Mouse (Mus musculus) intestine, postnatal 0 days (tissue): Measurements from ENCODE around the gene Notch3. TPM values are rescaled to one million over a fixed set of nuclear protein-coding genes. Genes with fewer than 3 reads are reported as not detected.
"Not testable (repeated sequence)": the region's sequence is repeated elsewhere in the genome, so short reads cannot be mapped to it uniquely, and the experiment has no call there.

Source experiments
- ATAC-seq: fragments of 200-750 bp; cut with Nextera tagmentation; 2 replicates; pipeline ENCODE4 v1.8.0; 2017; ENCODE audit warnings: mild to moderate bottlenecking, moderate TSS enrichment, moderate library complexity
- H3K27ac ChIP-seq: fragments of 300-500 bp; sonication (generic); 2 replicates; pipeline ENCODE4 v1.5.1; 2014; ENCODE audit warnings: mild to moderate bottlenecking, low read depth, low read length, moderate library complexity
- H3K27me3 ChIP-seq: fragments of 300-500 bp; sonication (generic); replicated peaks from 2 replicates; pipeline ENCODE4 v1.6.1; 2014; ENCODE audit warnings: low read length, mixed read lengths; ENCODE audit not compliant: control insufficient read depth, insufficient read depth
- H3K36me3 ChIP-seq: fragments of 300-500 bp; sonication (generic); 2 replicates; pipeline ENCODE4 v1.6.1; 2014; ENCODE audit warnings: mild to moderate bottlenecking, moderate library complexity; ENCODE audit not compliant: control insufficient read depth, insufficient read depth
- H3K4me1 ChIP-seq: fragments of 300-500 bp; sonication (generic); replicated peaks from 2 replicates; pipeline ENCODE4 v1.6.1; 2014; ENCODE audit warnings: antibody characterized with exemption, low read length, mixed read lengths; ENCODE audit not compliant: control insufficient read depth, insufficient read depth
- H3K4me2 ChIP-seq: fragments of 300-500 bp; sonication (generic); replicated peaks from 2 replicates; pipeline ENCODE4 v1.6.1; 2014; ENCODE audit warnings: low read depth, mild to moderate bottlenecking, moderate library complexity
- H3K4me3 ChIP-seq: fragments of 300-500 bp; sonication (generic); 2 replicates; pipeline ENCODE4 v1.5.1; 2014; ENCODE audit warnings: low read depth, low read length
- H3K9ac ChIP-seq: fragments of 300-500 bp; sonication (generic); 2 replicates; pipeline ENCODE4 v1.6.1; 2014; ENCODE audit warnings: mild to moderate bottlenecking, low read depth, low read length
- H3K9me3 ChIP-seq: fragments of 300-500 bp; sonication (generic); 2 replicates; pipeline ENCODE4 v1.6.1; 2016; ENCODE audit warnings: mixed run types; ENCODE audit not compliant: control insufficient read depth
- CTCF ChIP-seq: sonication (generic); IDR thresholded peaks from 2 replicates; pipeline ENCODE4 v1.5.1; 2016; ENCODE audit warnings: low read depth, mild to moderate bottlenecking, control low read depth, antibody characterized with exemption, moderate library complexity
- WGBS: fragments of 180-500 bp; shearing (Covaris S2); extraction: QIAGEN DNeasy Blood & Tissue Kit; methylation state at CpG from one replicate; pipeline ENCODE4 v1.1.7; 2014; 5-methylcytosine and 5-hydroxymethylcytosine counted together
- polyA plus RNA-seq: library from polyadenylated mRNA; unstranded; fragments of >200 nt; fragmentation: Nextera tagmentation; extraction: Ambion mirVana; gene quantifications from 2 replicates; pipeline ENCODE4 v1.2.1, GENCODE M21; 2015

The Notch3 gene
- polyA plus RNA-seq, 1 experiment from 2014 or later, result 2.0 TPM

DNA sequence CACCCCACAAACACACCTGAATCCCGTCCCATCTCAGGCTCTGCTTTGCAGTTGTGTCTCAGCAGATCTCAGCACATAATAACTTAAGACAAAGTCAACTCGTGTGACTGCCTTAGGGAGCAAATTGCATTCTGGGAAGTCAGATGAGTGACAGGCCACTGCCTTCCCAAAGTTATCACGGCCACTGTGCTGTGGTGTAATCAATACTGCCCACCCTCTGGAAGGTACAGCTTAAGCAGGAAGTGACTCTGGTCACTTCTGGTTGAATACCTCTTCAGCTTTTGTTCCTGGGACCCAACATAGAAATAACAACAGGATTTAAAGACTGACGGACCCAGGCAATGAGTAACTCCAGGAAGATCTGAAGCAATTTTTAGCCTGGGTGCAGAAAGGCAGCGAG, 58.8 kb downstream of the Notch3 start:
- no peak for ATAC-seq
- Histone ChIP-seq H3K27ac (no peak overlapping the region), H3K4me3 (no peak overlapping the region), H3K36me3 (no peaks in the 10 kb centered on the region), H3K27me3 (no peaks in the 10 kb centered on the region), H3K9me3 (no peaks in the 10 kb centered on the region), H3K4me1 (no peaks in the 10 kb centered on the region), H3K4me2 (no peak overlapping the region), H3K9ac (no peak overlapping the region)
- WGBS, result 57% methylated on average over 5 of the region's 5 CpGs
- TF ChIP-seq CTCF, result no peak

- no peaks in the 10 kb centered on the region for H3K9me3 ChIP-seq
- 67% methylated on average over 2 of the region's 2 CpGs for WGBS
- H3K27ac ChIP-seq, result no peak overlapping the region
- peak; percentile 30 for TF ChIP-seq CTCF
- no peak overlapping the region for H3K9ac ChIP-seq
- no peak overlapping the region for H3K4me2 ChIP-seq
- ATAC-seq, result no peak
- H3K4me3 ChIP-seq, result no peak overlapping the region
- no peaks in the 10 kb centered on the region for H3K27me3 ChIP-seq
- H3K4me1 ChIP-seq, result no peaks in the 10 kb centered on the region
- no peaks in the 10 kb centered on the region for H3K36me3 ChIP-seq
These were observed 60.3 kb downstream of the Notch3 start for GRCm38 (mm10) chr17:32106358-32106757.

- Histone ChIP-seq H3K27ac (no peak overlapping the region), H3K27me3 (0 out of 2 replicates have a peak, but pooled peaks cover 5% of the 10 kb centered on the region), H3K4me2 (no peak overlapping the region), H3K36me3 (no peaks in the 10 kb centered on the region), H3K4me1 (peaks cover 4% of the 10 kb centered on the region), H3K9ac (no peak overlapping the region), H3K9me3 (no peaks in the 10 kb centered on the region), H3K4me3 (no peak overlapping the region)
- no peak for ATAC-seq
- WGBS, result 28% methylated on average over 4 of the region's 4 CpGs
- peak; percentile 76 for TF ChIP-seq CTCF
These were observed 63.6 kb downstream of the Notch3 start for GRCm38 (mm10) chr17:32103054-32103453.

GRCm38 (mm10) chr17:32099943-32100586, 66.6 kb downstream of the Notch3 start:
- H3K27ac ChIP-seq, result peak overlapping the region; percentile 88
- WGBS, result 4% methylated on average over 41 of the region's 44 CpGs

GRCm38 (mm10) chr17:32099574-32099942, 67.1 kb downstream of the Notch3 start:
- H3K4me3 ChIP-seq, result peak overlapping the region; percentile 42
- peak overlapping the region; percentile 88 for H3K27ac ChIP-seq
- ATAC-seq, result no peak
- no peaks in the 10 kb centered on the region for H3K9me3 ChIP-seq
- peak overlapping the region; percentile 85 for H3K4me2 ChIP-seq
- TF ChIP-seq CTCF, result no peak
- 0 out of 2 replicates have a peak, but pooled peaks cover 5% of the 10 kb centered on the region for H3K27me3 ChIP-seq
- H3K4me1 ChIP-seq, result peaks cover 4% of the 10 kb centered on the region
- H3K36me3 ChIP-seq, result no peaks in the 10 kb centered on the region
- 29% methylated on average over 8 of the region's 8 CpGs for WGBS
- peak overlapping the region; percentile 31; the same call in 1 of the 2 replicates for H3K9ac ChIP-seq

More at GRCm38 (mm10) chr17:32099943-32100586, 66.6 kb downstream of the Notch3 start:
- H3K4me1 ChIP-seq, result peaks cover 4% of the 10 kb centered on the region
- ATAC-seq, result peak; percentile 80
- H3K4me3 ChIP-seq, result peak overlapping the region; percentile 42
- TF ChIP-seq CTCF, result no peak; the same call in 1 of the 2 replicates
- peak overlapping the region; percentile 31; the same call in 1 of the 2 replicates for H3K9ac ChIP-seq
- no peaks in the 10 kb centered on the region for H3K36me3 ChIP-seq
- peak overlapping the region; percentile 85 for H3K4me2 ChIP-seq
- H3K27me3 ChIP-seq, result 0 out of 2 replicates have a peak, but pooled peaks cover 5% of the 10 kb centered on the region
- H3K9me3 ChIP-seq, result no peaks in the 10 kb centered on the region

GRCm38 (mm10) chr17:32098905-32099304, 67.7 kb downstream of the Notch3 start:
- not testable (repeated sequence) for H3K4me2 ChIP-seq, H3K9ac ChIP-seq, H3K27me3 ChIP-seq, H3K27ac ChIP-seq, H3K4me1 ChIP-seq, H3K9me3 ChIP-seq, H3K36me3 ChIP-seq, H3K4me3 ChIP-seq
- 67% methylated on average over 5 of the region's 6 CpGs for WGBS
- peak; percentile 64 for ATAC-seq
